Mouse (Mus musculus): ENCODE data around the gene Klhdc7b. TPM values are rescaled to one million over a fixed set of nuclear protein-coding genes. Genes with fewer than 3 reads are reported as not detected.

Klhdc7b gene
- polyA plus RNA-seq, 1 experiment from 2014 or later = not detected

Other genes starting within 250 kb of the Klhdc7b start
- gene Mapk12, start 244.2 kb upstream of the Klhdc7b start, polyA plus RNA-seq (2015; fragmentation: Nextera tagmentation; extraction: Ambion mirVana) = 2.7 and 3.1 TPM in 2 replicates
- 4.7 and 5.0 TPM in 2 replicates for gene Mapk11, start 235.3 kb upstream of the Klhdc7b start, polyA plus RNA-seq (2015; fragmentation: Nextera tagmentation; extraction: Ambion mirVana)
- 98.5 and 104 TPM in 2 replicates for gene Plxnb2, start 204.1 kb upstream of the Klhdc7b start, polyA plus RNA-seq (2015; fragmentation: Nextera tagmentation; extraction: Ambion mirVana)
- 10.9 and 13.0 TPM in 2 replicates for gene Dennd6b, start 188.4 kb upstream of the Klhdc7b start, polyA plus RNA-seq (2015; fragmentation: Nextera tagmentation; extraction: Ambion mirVana)
- 18.0 and 20.1 TPM in 2 replicates for gene Ppp6r2, start 173.4 kb upstream of the Klhdc7b start, polyA plus RNA-seq (2015; fragmentation: Nextera tagmentation; extraction: Ambion mirVana)
- 32.0 and 33.4 TPM in 2 replicates for gene Sbf1, start 69.6 kb upstream of the Klhdc7b start, polyA plus RNA-seq (2015; fragmentation: Nextera tagmentation; extraction: Ambion mirVana)
- gene Adm2, start 62.2 kb upstream of the Klhdc7b start, polyA plus RNA-seq (2015; fragmentation: Nextera tagmentation; extraction: Ambion mirVana) = 1.5 and 2.0 TPM in 2 replicates
- 0.46 TPM in 1 of 2 replicates, not detected in the other for gene Miox, start 50.5 kb upstream of the Klhdc7b start, polyA plus RNA-seq (2015; fragmentation: Nextera tagmentation; extraction: Ambion mirVana)
- 55.8 and 56.3 TPM in 2 replicates for gene Lmf2, start 29.3 kb upstream of the Klhdc7b start, polyA plus RNA-seq (2015; fragmentation: Nextera tagmentation; extraction: Ambion mirVana)
- gene Ncaph2, start 29.2 kb upstream of the Klhdc7b start, polyA plus RNA-seq (2015; fragmentation: Nextera tagmentation; extraction: Ambion mirVana) = 123 and 128 TPM in 2 replicates
- 15.9 and 19.1 TPM in 2 replicates for gene Sco2, start 11.1 kb upstream of the Klhdc7b start, polyA plus RNA-seq (2015; fragmentation: Nextera tagmentation; extraction: Ambion mirVana)
- 1.3 and 2.2 TPM in 2 replicates for gene Tymp, start 7.9 kb upstream of the Klhdc7b start, polyA plus RNA-seq (2015; fragmentation: Nextera tagmentation; extraction: Ambion mirVana)
- gene Odf3b, start 5.6 kb upstream of the Klhdc7b start, polyA plus RNA-seq (2015; fragmentation: Nextera tagmentation; extraction: Ambion mirVana) = 0.70 and 0.80 TPM in 2 replicates
- gene Syce3, start 25.6 kb downstream of the Klhdc7b start, polyA plus RNA-seq (2015; fragmentation: Nextera tagmentation; extraction: Ambion mirVana) = 0.92 and 1.1 TPM in 2 replicates
- gene Cpt1b, start 40.9 kb downstream of the Klhdc7b start, polyA plus RNA-seq (2015; fragmentation: Nextera tagmentation; extraction: Ambion mirVana) = 0.49 and 0.72 TPM in 2 replicates
- 2.6 and 3.2 TPM in 2 replicates for gene C730034F03Rik, start 44.7 kb downstream of the Klhdc7b start, polyA plus RNA-seq (2015; fragmentation: Nextera tagmentation; extraction: Ambion mirVana)
- gene Gm44502, start 44.8 kb downstream of the Klhdc7b start, polyA plus RNA-seq (2015; fragmentation: Nextera tagmentation; extraction: Ambion mirVana) = not detected in 2 replicates
- gene Chkb, start 45.0 kb downstream of the Klhdc7b start, polyA plus RNA-seq (2015; fragmentation: Nextera tagmentation; extraction: Ambion mirVana) = 63.7 and 67.0 TPM in 2 replicates
- gene Mapk8ip2, start 69.0 kb downstream of the Klhdc7b start, polyA plus RNA-seq (2015; fragmentation: Nextera tagmentation; extraction: Ambion mirVana) = 3.4 and 3.6 TPM in 2 replicates
- 29.5 and 36.4 TPM in 2 replicates for gene Arsa, start 92.5 kb downstream of the Klhdc7b start, polyA plus RNA-seq (2015; fragmentation: Nextera tagmentation; extraction: Ambion mirVana)
- gene Shank3, start 114.7 kb downstream of the Klhdc7b start, polyA plus RNA-seq (2015; fragmentation: Nextera tagmentation; extraction: Ambion mirVana) = 0.70 and 0.80 TPM in 2 replicates
- gene Acr, start 183.4 kb downstream of the Klhdc7b start, polyA plus RNA-seq (2015; fragmentation: Nextera tagmentation; extraction: Ambion mirVana) = 0.11 and 0.13 TPM in 2 replicates
- 23.4 and 24.1 TPM in 2 replicates for gene Rabl2, start 207.0 kb downstream of the Klhdc7b start, polyA plus RNA-seq (2015; fragmentation: Nextera tagmentation; extraction: Ambion mirVana)